Mouse (Mus musculus): Measurements from ENCODE around the gene Szrd1.
"Not testable (repeated sequence)": the region's sequence is repeated elsewhere in the genome, so short reads cannot be mapped to it uniquely, and the experiment has no call there.

DNA sequence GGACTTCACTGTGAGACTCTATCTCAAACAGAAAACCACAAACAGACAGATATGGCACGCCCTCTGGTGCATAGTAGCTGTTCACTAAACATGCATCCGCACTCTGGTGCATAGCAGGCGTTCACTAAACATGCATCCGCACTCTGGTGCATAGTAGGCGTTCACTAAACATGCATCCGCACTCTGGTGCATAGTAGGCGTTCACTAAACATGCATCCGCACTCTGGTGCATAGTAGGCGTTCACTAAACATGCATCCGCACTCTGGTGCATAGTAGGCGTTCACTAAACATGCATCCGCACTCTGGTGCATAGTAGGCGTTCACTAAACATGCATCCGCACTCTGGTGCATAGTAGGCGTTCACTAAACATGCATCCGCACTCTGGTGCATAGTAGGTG lies 5.5 kb upstream of the Szrd1 start:
- not testable (repeated sequence) for TF ChIP-seq CTCF (IDR thresholded peaks at IDR 0.05; ENCODE audit: borderline replicate concordance, insufficient read depth, low read length); POLR2A (IDR thresholded peaks at IDR 0.05; ENCODE audit: low read depth, low read length)

All from embryonic fibroblast, embryonic 13.5 days (primary cell).